Mouse (Mus musculus) stomach, postnatal 0 days (tissue): ENCODE results near the gene Dnah10.

Experiments used
- CTCF ChIP-seq: IDR thresholded peaks from 2 replicates; pipeline ENCODE4 v1.5.1; 2016; ENCODE audit warnings: antibody characterized with exemption, low read depth, mild to moderate bottlenecking, moderate library complexity
- EP300 ChIP-seq: optimal IDR thresholded peaks from 2 replicates; pipeline ENCODE3; 2016; ENCODE audit warnings: antibody characterized with exemption

- TF ChIP-seq CTCF, result no peak
- TF ChIP-seq EP300, result no peak
These were observed 55.0 kb downstream of the Dnah10 start for GRCm38 (mm10) chr5:124779926-124780325.
